Mouse (Mus musculus): ENCODE measurements around the gene Taf3. TPM values are rescaled to one million over a fixed set of nuclear protein-coding genes. Genes with fewer than 3 reads are reported as not detected.
A peak's percentile ranks its signal among the peaks of the same experiment; 100 is the strongest.

Taf3 gene
- total RNA-seq, 2 experiments from 2014 or later: 6.3 to 7.7 TPM

DNA sequence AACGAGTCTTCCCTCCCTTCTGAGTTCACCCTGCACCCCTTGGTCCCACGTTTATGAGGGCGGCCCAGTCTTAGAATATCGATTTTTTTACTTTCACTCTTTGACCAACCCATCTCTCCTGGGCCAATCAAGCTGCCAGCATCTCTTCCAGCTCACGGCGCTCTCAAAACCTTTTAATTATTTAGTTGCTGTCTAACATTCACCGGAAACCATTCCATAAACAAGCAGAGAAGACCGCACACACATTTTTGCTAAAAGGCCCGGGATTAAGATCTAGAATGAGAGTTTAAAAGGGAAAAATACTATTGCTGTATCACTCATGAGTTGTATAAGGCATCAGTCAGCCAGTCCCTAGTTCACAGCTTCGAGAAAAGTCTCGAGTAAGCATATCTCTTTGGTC lies 168.1 kb downstream of the Taf3 start:
- DNase-seq: no peak
- intact Hi-C loops (cut with DNase I): loop anchor here (10.0 kb wide), 2 partner anchors 135 to 1205 kb away; no protein-coding TSS in a partner anchor

DNA sequence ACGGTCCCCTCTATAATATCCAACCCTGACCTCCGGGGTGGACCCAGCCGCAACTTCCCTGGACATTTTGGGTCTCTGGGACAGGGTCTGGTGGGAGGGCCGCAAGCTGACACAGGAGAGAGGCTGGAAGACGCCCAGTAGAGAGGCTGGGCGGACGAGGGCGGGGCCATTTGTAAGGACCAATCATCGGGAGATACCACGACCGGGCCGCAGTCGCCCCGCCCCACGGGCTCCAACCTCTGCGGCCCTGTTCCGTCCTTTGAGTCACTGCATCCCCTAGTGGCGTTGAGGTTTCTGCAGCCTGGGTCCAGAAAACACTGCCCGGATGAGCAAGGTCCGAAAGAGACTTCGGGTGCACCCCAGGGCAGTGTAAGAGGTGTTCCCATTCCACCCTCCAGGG lies 168.9 kb downstream of the Taf3 start:
- intact Hi-C loops (cut with DNase I): no loop called here
- peak; percentile 86 for DNase-seq

DNA sequence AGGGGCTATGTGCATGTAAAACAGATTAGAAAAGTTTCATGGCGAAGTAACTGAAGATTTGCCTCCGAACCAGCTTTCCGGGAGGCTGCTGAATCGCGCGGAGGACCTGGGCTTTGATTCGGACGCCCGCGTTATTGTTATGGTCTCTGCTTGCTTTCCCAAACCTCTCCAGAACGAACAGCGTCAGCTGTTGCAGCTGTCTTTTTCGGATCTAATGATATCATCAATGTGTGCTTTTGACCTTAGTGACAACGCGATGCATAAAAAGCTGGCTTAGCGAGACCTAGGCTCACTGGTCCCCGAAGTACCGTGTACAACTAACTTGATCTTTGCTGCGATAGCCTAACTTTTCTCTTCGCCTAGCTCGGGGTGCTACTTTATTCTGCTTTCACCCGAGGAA lies 169.3 kb downstream of the Taf3 start:
- intact Hi-C loops (cut with DNase I): no loop called here
- no peak for DNase-seq

DNA sequence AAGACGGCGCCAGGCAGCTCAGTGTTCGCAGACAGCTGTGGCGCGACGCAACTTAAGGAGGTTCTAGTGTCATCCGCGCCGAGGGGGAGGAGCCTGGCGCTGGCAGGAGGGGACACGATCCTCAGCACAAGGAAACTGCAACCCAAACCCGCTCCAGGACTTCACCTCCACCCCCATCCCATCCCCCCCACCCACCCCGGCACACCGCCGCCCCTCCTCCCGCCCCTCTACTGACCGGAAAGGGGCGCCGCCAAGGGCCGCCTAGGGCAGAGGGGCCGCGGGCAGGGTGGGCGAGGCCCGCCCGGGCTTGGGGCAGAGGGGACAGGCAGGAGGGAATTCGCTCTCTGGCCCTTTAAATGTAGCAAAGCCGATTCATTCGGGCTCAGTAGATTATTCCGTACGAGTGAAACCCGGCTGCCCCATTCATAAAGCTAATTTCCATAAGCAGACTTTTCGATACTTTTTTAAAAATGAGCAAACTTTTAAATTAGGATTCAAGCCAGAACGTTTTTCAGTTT lies 169.8 kb downstream of the Taf3 start:
- intact Hi-C loops (cut with DNase I): no loop called here
- DNase-seq: no peak

DNA sequence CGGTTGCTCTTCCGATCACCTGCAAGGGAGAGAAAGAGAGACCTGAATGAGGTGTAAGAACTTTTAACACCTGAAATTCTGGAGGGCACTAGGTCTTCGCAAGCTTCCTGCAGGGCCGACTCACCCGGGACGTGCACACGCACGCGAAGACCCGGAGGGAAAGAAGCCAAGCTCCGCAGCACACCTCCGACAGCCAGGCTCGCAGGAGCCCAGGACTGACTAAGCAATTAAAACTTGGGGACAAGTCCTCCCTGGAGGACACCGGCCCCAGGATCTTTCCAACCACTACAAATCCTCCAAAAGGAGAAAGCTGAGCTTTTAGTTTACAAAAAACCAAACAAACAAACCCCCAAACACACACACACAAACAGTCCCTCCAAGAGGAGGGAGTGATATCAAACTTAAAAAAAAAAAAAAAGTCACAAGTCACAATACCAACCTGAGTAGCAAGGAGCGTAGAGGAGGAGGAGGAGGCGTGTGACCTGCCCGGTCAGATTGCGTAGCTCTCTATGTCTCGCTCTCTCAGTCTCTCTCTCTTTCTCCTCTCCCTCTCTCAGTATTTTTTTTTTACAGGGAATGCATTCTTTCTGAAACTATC lies 170.3 kb downstream of the Taf3 start:
- intact Hi-C loops (cut with DNase I): no loop called here
- no peak for DNase-seq

DNA sequence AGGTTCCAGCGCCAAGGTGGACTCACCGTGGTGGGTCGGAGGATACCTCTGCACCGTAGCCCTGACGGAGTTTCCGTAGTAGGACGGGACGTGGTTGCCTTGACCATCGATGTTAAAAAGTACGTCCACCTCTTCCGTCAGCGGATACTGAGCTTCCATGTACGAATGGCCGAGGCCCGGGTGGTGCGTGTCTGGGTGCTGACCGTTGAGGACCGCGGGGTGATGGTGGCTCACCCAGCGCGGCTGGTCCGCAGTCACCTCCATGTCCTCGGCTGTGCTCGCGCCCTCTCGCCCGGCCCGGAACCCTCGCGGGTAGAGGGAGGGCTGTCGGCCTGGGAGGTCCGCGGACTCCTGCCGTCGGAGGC lies 171.1 kb downstream of the Taf3 start:
- no peak for DNase-seq
- intact Hi-C loops (cut with DNase I): no loop called here

DNA sequence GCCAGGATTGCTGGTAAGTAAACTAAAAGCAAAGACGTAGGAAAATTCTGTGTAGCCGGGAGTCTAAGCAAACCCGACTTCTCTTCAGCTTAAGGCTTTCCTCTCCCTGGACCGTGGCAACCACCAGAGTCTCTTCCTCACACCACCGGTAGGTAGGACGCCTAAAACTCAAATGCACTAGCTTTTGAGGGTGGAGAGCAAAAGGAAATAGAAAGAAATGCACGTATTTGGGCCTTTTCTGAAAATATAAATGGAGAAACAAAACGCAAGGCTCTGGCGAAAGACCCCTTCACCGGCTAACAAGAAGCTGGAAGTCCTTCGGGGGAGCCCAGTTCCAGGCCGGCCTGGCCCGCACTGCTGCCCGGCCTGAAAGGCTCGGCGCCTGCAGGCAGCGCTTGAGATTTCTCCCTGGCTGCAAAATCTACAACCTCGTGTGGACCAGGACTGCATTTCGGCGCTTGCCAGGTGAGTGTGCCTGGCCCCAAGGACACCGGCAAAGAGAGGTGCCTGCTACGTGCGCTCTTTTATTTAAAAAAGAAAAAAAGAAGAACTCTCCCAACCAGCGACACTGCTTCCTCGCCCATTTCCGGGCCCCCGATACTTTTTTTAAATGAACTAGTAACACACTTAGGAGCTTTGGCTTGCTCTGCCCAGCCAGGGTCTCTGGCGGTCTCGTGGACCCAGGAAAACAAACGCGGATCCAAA lies 171.6 kb downstream of the Taf3 start:
- no peak for DNase-seq
- intact Hi-C loops (cut with DNase I): no loop called here

GRCm38 (mm10) chr2:9875676-9876357 lies 172.6 kb downstream of the Taf3 start:
- DNase-seq: no peak
- intact Hi-C loops (cut with DNase I): no loop called here

- intact Hi-C loops (cut with DNase I): no loop called here
- no peak for DNase-seq
Observed at GRCm38 (mm10) chr2:9875220-9875619, 173.2 kb downstream of the Taf3 start.

- intact Hi-C loops (cut with DNase I): no loop called here
- no peak for DNase-seq
Observed at GRCm38 (mm10) chr2:9874467-9875219, 173.8 kb downstream of the Taf3 start.

GRCm38 (mm10) chr2:9873757-9874156 lies 174.6 kb downstream of the Taf3 start:
- intact Hi-C loops (cut with DNase I): no loop called here
- no peak for DNase-seq

DNA sequence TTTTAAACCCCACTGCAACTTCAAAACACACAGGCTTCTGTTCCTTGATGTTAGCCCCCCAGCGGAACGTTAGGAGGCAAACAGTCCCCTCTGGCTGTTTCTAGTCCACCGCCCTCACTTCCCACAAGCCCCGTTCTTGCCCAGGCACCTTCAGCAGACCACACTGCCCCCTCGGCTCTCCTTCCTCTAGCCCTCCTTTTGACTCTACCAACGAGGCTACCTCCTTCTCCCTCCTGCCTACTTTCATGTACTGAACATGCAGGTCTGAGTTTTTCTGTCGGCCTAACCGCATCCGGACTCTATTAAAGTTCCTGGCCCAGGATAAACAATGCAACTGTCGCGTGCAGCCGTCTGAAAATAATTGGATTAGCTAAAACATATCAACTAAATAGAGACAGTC lies 175.7 kb downstream of the Taf3 start:
- no peak for DNase-seq
- intact Hi-C loops (cut with DNase I): no loop called here

DNA sequence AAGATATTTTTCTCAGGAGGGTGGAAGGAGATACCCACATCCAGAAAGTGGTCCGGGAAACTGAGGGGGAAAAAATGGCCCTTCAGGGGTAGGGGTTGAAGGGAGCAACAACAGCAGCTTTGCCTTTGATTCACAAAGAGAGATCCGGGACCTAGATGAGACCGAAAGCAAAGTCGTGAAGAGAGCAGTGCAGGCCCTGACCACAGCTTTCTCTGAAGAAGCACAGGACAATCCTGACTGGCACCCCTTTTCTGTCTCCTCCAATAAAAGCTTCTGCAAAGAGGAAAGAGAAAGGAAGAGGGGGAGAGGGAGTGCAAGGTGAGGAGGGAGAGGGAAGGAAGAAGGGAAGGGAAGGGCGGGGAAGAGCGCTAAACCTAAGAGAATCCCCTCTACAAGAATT lies 176.6 kb downstream of the Taf3 start:
- intact Hi-C loops (cut with DNase I): no loop called here
- DNase-seq: no peak

DNA sequence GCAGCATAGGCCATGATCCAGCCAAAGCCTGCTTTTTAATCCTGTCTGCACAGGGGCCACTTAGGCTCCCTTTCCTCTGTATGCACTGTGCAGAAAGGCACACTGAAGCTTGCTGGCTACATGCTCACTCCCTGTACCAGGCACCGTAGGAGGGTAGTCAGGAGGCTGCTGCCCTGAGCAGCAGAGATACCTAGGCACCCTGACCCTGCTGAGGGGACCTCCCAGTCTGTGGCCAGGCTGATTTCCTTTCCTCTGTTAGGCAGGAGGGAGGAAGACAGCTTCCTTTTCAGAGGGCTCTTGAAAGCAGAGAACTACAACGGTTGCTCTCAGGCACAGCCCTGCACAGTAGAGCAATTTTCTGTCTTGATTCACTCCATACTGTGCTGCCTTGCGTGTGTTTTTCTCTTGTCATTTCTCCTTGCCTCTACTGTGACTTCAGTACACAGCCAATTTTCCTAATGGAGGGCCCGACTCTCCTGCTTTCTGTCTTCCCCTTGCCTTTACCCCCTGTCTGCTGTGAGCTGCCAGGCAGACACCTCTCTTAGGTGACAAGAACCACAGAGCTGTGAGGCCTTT lies 177.2 kb downstream of the Taf3 start:
- intact Hi-C loops (cut with DNase I): no loop called here

GRCm38 (mm10) chr2:9867092-9867825 lies 181.1 kb downstream of the Taf3 start:
- DNase-seq: no peak
- intact Hi-C loops (cut with DNase I): no loop called here

More for the DNA sequence above, 177.2 kb downstream of the Taf3 start:
- DNase-seq: no peak

Other genes with a start within 250 kb of the Taf3 start
- gene 4930412O13Rik, start 167.3 kb downstream of the Taf3 start, total RNA-seq (2021): not detected
- not detected for gene 9230102O04Rik, start 159.1 kb downstream of the Taf3 start, total RNA-seq (2021)
- gene Gata3, start 158.6 kb downstream of the Taf3 start, total RNA-seq (2021): under 1 TPM; 0.57 to 0.92 TPM
- 100 to 1,000 TPM; 760 to 854 TPM for gene Atp5c1, start 31.9 kb upstream of the Taf3 start, total RNA-seq (2021)
- gene Kin, start 32.0 kb upstream of the Taf3 start, total RNA-seq (2021): 1 to 10 TPM; 4.4 to 5.4 TPM
- under 1 TPM; 0.36 to 0.69 TPM for gene Itih2, start 82.8 kb upstream of the Taf3 start, total RNA-seq (2021)
- 10 to 100 TPM; 13.0 to 14.2 TPM for gene Itih5, start 105.0 kb upstream of the Taf3 start, total RNA-seq (2021)

Data from gastrocnemius, postnatal 36 days (tissue).